Mouse (Mus musculus): ENCODE measurements at regions not wholly inside any gene's neighbourhood (a gene's known extent, or its start where the extent isn't known, plus 50 kb on each side); places are given as distances from the start of the nearest gene placed in this dataset.

DNA sequence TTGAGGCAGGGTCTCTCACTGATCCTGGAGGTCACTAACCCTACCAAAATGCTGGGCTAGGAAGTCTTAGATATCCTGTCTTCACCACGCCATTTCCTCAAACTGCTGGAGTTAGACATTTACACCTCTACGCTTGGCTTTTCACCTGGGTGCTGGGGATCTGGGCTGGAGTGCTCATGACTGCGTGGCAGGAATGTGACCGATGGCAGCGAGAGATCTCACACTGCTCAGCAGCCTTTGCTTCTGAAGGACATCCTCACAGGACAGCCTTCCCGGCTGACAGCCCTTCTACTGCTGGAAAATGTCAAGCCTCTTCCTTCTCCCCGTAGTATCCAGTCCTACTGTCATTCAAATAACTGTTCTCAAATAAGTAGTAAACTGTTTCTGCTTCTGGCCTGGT, 114.8 kb upstream of the Sdk1 start:
- ChIA-PET POLR2A (no interaction called here), CTCF (no interaction called here)

DNA sequence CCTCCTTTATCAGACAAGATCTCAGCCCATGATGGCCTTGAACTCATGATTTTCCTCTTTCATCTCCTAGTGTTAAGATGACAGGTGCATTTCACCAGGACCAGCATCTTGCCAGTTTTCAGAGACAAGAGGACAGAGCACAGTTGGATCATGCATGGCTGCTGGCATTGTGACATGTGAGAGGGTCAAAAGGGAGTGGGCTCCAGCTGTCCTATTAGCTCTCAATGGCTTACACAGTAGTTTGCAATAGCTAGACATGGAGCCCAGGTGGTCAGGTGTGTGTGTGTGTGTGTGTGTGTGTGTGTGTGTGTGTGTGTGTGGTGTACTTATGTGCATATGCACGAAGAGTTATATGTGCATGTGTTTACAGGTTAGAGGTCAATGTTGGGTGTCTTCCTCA, 110.3 kb upstream of the Sdk1 start:
- ChIA-PET POLR2A (no interaction called here), CTCF (no interaction called here)

DNA sequence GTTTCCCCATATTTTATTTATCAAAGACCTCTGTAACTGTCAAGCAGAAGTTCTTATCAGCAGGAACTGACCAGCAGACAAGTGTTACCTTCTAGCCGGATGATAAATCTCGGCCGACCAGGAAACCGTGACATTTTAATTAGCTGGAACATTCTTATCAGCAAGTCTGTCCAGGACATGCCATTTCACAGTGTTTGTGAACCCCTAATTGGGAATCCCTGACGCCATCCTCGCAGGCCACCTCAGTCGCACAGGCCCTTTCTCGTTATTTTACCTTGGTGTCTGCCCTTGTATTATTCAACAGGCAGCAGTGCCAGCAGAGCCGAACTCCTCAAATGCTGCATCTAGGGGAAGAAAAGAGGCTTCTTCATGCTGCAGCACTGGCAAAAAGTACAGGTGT, 109.4 kb upstream of the Sdk1 start:
- ChIA-PET CTCF (no interaction called here), POLR2A (no interaction called here)

DNA sequence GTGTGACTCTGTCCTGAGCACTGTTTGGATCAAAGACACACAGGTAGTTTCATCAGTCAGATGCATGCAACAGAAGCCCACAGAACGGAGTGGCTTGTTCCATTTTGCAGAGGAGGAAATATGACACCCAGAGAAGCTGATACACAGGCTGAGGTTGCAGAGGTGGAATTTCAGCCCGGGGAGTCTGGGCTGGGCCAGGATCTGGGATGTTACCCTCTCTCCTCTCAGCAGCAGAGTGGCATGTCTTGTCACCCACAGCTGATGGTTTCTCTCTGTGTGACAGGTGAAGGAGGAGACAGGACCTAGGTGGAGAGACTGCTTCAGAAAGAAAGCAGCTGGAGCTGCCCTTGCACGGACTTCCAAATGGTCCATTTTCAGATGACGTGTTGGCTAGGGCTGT, 105.1 kb upstream of the Sdk1 start:
- POLR2A ChIA-PET: no interaction called here
- CTCF ChIA-PET: interaction anchor here in 1 of 4 experiments (0.7 kb wide), 1 partner anchor 580 kb away, joined by 4 read pairs; no protein-coding TSS in a partner anchor

DNA sequence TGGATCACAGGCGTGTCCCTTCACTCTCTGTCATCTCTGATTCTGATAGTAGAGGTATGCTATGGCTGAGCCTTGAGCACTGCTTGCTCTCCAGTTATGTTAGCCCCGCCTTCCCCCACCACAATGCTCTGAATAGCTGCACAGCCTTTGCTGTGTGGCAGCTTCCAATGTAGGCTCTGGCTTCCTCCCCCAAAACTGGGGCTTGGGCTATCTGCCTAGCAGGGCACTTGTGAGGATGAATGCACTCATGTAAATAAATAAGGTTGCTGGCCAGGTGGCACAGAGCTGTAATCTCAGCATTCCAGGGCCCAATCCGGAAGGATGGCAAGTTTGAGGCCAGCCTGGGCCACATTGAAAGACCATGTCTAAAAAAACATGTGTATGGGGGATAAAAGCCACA, 103.6 kb upstream of the Sdk1 start:
- ChIA-PET CTCF (no interaction called here), POLR2A (no interaction called here)

DNA sequence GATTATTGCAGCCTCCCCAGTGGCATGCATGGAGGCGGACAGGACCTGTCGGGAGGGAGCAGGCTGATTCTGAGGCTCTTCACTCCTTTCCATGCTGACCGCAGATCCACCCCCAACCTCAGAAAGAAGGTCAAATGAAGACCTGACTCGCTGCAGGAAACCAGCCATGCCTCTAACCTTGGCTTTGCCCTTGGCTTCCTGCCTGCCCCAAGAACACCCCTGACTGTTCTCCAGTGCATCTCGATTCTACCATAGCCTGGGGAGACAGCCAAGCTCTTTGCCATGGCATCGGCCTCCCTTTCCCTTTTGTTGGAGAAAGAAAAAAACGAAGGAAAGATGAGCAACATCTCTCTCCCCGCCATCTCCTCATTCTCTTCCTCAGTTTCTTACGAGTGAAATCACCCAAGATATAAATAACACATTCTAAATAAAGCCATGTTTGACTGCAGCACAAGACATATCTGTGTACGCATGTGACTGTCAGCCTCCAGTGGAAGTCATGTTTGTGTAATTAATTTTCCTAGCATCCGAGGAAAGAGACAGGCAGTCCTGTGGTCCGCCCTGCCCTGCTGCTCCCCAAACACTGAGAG, 102.4 kb upstream of the Sdk1 start:
- POLR2A ChIA-PET: no interaction called here

DNA sequence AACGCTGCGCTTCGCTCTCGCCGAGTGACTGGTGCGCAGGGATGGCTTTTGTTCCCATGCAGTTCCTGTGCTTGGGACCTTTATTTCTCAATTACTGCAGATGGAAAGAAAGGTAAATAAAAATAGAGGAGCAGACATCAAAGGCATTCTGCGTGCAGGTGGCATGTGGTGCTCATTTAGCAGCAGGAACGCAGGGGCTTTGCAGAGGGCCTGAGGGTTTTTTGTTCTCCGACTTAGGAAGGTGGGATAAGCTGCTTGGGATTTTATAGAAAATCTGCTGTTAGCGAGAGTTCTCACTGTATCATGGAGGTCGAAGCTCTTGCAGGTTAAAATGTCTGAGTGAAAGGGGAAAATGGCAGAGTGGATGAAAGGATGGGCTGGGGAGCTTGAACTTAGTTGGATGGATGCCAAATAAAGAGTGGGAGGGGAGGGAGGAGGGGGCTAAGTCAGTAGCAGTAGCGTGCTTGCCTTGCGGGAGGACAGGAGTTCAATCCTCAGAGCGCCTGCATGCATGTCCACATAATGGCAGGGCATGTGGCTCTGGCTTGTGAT, 101.9 kb upstream of the Sdk1 start:
- CTCF ChIA-PET: no interaction called here
- POLR2A ChIA-PET: no interaction called here

More for the DNA sequence above, 102.4 kb upstream of the Sdk1 start:
- CTCF ChIA-PET: no interaction called here

DNA sequence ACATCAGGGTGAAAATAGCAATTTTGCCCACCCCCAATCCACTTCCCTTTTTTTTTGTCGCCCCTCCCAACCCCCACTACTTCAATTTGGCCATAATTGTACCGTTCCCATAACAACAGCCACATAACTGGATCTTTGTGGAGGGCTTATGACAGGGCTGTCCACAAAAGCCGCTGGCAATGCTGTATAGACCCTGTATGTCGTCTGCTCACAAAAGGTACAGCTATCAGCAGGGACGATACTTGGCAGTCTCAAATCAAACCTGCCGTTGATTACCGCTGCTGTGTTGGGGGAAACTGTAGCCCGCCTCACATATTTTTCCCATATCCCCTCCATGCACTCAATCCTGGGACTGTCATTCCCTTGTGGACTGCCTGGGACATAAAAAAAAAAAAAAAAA, 80.9 kb upstream of the Sdk1 start:
- POLR2A ChIA-PET: interaction anchor here in 1 of 4 experiments (0.5 kb wide), 1 partner anchor 13 kb away, joined by 3 read pairs; no protein-coding TSS in a partner anchor

DNA sequence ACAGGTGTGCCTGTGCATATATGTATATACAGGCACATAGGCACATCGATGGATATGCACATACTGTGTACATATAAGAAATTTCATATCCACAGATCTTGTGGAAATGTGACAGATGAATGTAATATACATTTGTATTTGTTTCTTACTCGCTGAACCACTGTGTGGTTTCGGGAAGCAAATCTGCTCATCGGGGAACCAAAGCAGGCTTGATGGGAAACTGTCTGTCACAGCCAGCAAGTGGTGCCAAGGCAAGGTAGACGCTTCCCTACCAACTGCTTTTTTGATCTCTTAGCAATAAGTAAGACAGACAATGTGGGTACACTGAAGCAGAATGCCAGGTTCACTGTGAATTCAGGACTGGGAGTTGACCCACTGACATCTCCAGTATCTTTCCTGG, 80.3 kb upstream of the Sdk1 start:
- POLR2A ChIA-PET: interaction anchor here in 1 of 4 experiments (0.5 kb wide), 1 partner anchor 12 kb away, joined by 3 read pairs; no protein-coding TSS in a partner anchor

More for the DNA sequence above, 80.9 kb upstream of the Sdk1 start:
- CTCF ChIA-PET: no interaction called here

DNA sequence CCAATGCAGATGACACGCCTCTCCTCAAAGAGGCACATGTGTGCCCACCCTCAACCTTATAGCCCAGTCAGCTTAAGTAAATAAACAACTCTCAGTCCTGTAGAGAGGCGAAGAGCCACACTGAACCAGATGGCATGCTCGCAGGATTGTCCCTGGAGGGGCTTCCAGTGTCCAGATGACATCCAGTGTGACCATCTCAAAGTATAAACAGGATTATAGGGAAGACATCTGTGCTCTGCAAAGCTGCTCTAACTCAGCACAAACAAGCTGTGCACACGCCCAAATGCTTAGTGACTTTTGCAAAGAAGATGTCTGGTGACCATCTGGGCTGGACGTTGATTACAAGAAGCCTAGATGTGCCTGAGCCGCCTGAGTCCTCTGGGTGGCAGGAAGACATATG, 58.8 kb upstream of the Sdk1 start:
- POLR2A ChIA-PET: interaction anchor here in 1 of 4 experiments (0.7 kb wide), 1 partner anchor 15 kb away, joined by 3 read pairs; no protein-coding TSS in a partner anchor
- CTCF ChIA-PET: interaction anchor here in 1 of 4 experiments (0.6 kb wide), 1 partner anchor 17 kb away, joined by 3 read pairs; no protein-coding TSS in a partner anchor

More for the DNA sequence above, 80.3 kb upstream of the Sdk1 start:
- CTCF ChIA-PET: no interaction called here

DNA sequence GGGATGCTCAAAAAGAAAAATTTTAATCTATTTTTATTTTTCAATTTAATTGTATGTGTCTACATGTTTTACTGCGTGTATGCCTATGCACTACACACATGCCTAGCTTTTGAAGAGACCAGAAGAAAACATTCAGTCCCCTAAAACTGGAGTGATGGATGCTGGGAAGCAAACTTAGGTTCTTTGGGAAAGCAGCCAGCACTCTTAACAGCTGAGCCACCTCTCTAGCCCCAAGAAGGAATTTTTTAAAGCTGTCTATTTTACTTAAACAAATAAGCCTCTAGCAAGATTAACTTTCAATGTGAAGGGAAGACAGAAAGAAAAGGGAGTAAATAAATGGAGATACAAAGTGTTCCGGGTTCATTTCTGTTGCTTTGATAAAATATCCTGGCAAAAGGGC, 52.3 kb upstream of the Sdk1 start:
- ChIA-PET POLR2A (no interaction called here), CTCF (no interaction called here)

Measured in embryonic stem cell, embryonic (primary cell).